Mouse (Mus musculus) heart, embryonic 11.5 days (tissue): Measurements from ENCODE around the gene Dnajb11. TPM values are rescaled to one million over a fixed set of nuclear protein-coding genes. Genes with fewer than 3 reads are reported as not detected.

Source experiments
- ATAC-seq: fragments of 200-750 bp; cut with Nextera tagmentation; replicated peaks from 2 replicates; pipeline ENCODE4 v1.8.0; 2017; ENCODE audit warnings: moderate library complexity; ENCODE audit not compliant: insufficient number of reproducible peaks, low FRiP score, low TSS enrichment
- H3K27ac ChIP-seq: fragments of 300-500 bp; sonication (generic); 2 replicates; pipeline ENCODE4 v1.5.1; 2014; ENCODE audit warnings: mild to moderate bottlenecking, low read depth, low read length
- H3K27me3 ChIP-seq: fragments of 300-500 bp; sonication (generic); 2 replicates; pipeline ENCODE4 v1.6.1; 2014; ENCODE audit warnings: mild to moderate bottlenecking, low read length, mixed read lengths; ENCODE audit not compliant: control insufficient read depth, insufficient read depth
- H3K36me3 ChIP-seq: fragments of 300-500 bp; sonication (generic); 2 replicates; pipeline ENCODE4 v1.6.1; 2014; ENCODE audit warnings: mild to moderate bottlenecking, low read length, moderate library complexity, mixed read lengths; ENCODE audit not compliant: control insufficient read depth, insufficient read depth
- H3K4me1 ChIP-seq: fragments of 300-500 bp; sonication (generic); 2 replicates; pipeline ENCODE4 v1.6.1; 2014; ENCODE audit warnings: low read length; ENCODE audit not compliant: control insufficient read depth, insufficient read depth
- H3K4me2 ChIP-seq: fragments of 300-500 bp; sonication (generic); 2 replicates; pipeline ENCODE4 v1.6.1; 2014; ENCODE audit warnings: mild to moderate bottlenecking, moderate library complexity
- H3K4me3 ChIP-seq: fragments of 300-500 bp; sonication (generic); 2 replicates; pipeline ENCODE4 v1.5.1; 2014; ENCODE audit warnings: low read depth, low read length
- H3K9ac ChIP-seq: fragments of 300-500 bp; sonication (generic); 2 replicates; pipeline ENCODE4 v1.6.1; 2014; ENCODE audit warnings: mild to moderate bottlenecking, low read depth, low read length, moderate library complexity
- H3K9me3 ChIP-seq: fragments of 300-500 bp; sonication (generic); replicated peaks from 2 replicates; pipeline ENCODE4 v1.6.1; 2016; ENCODE audit warnings: low read length; ENCODE audit not compliant: control insufficient read depth
- WGBS: fragments of 180-500 bp; shearing (Covaris S2); extraction: QIAGEN DNeasy Blood & Tissue Kit; methylation state at CpG from one replicate; pipeline ENCODE4 v1.1.7; 2014; ENCODE audit not compliant: insufficient replicate concordance; 5-methylcytosine and 5-hydroxymethylcytosine counted together
- polyA plus RNA-seq: library from polyadenylated mRNA; unstranded; fragments of >200 nt; fragmentation: Nextera tagmentation; extraction: Ambion mirVana; gene quantifications from 2 replicates; pipeline ENCODE4 v1.2.1, GENCODE M21; 2014

Dnajb11 gene
- 130 and 148 TPM in 2 replicates for polyA plus RNA-seq

DNA sequence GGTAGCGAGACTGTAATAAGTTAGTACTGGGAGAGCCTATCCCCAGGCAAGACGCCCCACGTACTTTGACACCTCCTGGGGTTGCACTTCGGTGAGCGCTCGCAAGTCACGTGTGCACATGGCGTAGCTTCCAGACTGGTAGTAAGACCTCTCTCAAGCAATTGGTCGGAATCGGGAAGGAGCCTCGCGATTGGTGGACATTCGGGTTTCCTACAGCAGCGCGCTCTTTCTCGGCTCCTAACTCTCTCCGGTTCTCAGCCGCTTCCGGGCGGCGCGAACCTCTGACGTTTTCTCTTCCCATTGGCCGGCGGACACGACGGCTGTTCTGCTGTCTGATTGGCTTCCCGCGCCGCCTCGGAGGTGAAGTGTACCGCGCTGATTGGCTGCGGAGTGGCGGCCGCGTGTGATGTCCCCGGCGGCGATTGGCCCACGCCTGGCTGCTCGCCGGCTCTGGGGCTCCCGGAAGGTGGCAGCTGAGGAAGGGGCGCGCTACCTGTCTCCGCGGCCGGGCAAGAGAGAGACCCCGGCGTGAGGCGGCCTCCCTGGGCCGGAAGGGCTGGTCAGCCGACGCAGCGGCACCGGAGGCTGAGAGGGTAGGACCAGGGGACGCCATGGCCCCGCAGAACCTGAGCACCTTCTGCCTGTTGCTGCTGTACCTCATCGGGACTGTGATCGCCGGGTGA, at the start of gene Dnajb11, which contains the start of gene Tbccd1:
Dnajb11 (plus strand) TSS at position 415 of the 683 bp plus-strand sequence.
Tbccd1 (minus strand) TSS at position 239 of the 683 bp plus-strand sequence.
- peak within 1 kb of the TSS; percentile 99 for H3K4me3 ChIP-seq
- peak within 1 kb of the TSS; percentile 83 for H3K4me2 ChIP-seq
- ATAC-seq, result peak; percentile 99
- H3K27ac ChIP-seq, result peak within 1 kb of the TSS; percentile 82
- WGBS, result under 1% methylated on average over 62 of the region's 62 CpGs
- peaks cover 7% of the 10 kb centered on the region for H3K4me1 ChIP-seq
- no peaks in the 10 kb centered on the region for H3K9me3 ChIP-seq
- peaks cover 3% of the 10 kb centered on the region; the same call in 1 of the 2 replicates for H3K36me3 ChIP-seq
- H3K27me3 ChIP-seq, result no peaks in the 10 kb centered on the region
- H3K9ac ChIP-seq, result peak within 1 kb of the TSS; percentile 96

DNA sequence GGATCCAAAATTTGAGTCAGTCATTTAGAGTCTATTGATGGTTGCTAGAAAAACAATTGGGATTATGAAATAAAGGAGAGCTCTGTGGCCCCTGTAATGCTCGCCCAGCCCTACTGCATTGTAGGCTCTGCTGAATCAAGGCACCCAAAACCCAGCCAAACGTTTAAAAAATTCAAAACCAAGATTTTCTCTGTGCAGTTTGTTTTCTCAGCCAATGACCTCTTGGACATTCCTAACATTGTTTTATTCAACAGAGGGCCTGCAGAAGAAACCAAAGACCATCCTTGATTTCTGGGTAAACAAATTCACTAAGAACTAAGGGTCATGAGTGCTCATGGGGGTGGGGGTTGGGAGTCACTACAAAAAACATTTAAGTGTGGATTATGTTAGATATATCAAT, 46.2 kb upstream of the Dnajb11 start, which contains the start of gene Crygs:
Crygs (minus strand) TSS at position 101 of the 400 bp plus-strand sequence.
- H3K27me3 ChIP-seq, result no peaks in the 10 kb centered on the region; the same call in 1 of the 2 replicates
- peaks cover 3% of the 10 kb centered on the region for H3K36me3 ChIP-seq
- ATAC-seq, result no peak
- H3K9me3 ChIP-seq, result no peaks in the 10 kb centered on the region
- no peak within 1 kb of the TSS for H3K4me2 ChIP-seq
- no peak within 1 kb of the TSS for H3K9ac ChIP-seq
- 76% methylated on average over 2 of the region's 2 CpGs for WGBS
- H3K27ac ChIP-seq, result no peak within 1 kb of the TSS
- no peaks in the 10 kb centered on the region for H3K4me1 ChIP-seq
- H3K4me3 ChIP-seq, result no peak within 1 kb of the TSS

DNA sequence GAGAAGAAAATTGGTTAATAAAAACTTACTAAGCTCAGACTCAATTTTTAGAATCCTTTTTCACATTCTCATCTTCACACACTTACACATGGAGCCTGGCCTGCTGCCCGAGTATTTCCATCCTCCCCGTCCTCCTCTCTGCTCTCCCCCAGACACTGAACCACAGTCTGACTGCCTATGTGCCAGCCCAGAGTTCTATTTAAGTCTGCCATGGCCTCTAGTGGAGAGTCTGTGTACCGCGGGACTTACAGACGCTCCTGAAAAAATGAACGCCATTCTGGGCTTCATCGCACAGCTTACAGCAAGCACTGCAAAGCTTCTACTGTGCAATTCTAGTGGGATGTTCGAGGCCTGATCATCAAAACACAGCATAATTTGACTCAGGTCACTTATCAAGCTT, 36.9 kb upstream of the Dnajb11 start:
- Histone ChIP-seq H3K4me1 (no peaks in the 10 kb centered on the region), H3K27me3 (no peaks in the 10 kb centered on the region), H3K27ac (no peak overlapping the region), H3K4me3 (no peak overlapping the region), H3K9ac (no peak overlapping the region), H3K36me3 (peaks cover 7% of the 10 kb centered on the region; the same call in 1 of the 2 replicates), H3K9me3 (no peaks in the 10 kb centered on the region), H3K4me2 (no peak overlapping the region)
- no peak for ATAC-seq
- 50% methylated on average over 8 of the region's 8 CpGs for WGBS

DNA sequence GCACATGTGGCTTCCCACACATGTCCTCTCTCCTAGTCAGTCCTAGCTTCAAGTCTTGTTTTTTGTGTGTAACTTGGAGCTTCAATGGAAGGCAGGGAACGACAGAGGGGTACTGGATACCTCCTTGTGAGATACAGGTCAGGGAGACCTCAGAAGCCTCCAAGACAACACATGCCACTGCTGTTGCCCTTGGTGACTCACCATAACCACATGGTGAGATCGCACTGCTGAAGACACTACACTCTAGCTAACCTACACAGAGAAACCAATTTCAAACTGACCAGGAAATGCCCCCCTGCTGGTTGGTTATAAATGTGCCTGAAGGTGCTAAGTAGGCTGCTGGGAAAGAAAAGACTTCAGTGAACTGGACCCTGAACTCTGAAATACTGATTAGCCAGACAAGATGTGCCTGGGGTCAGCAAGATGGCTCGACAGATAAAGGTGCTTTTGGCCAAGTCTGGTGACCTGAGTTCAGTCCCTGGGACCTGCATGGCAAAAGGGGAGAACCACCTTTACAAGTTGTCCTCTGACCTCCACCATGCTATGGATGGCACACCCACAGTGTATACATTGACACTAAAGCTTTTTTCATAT, 24.6 kb upstream of the Dnajb11 start:
- WGBS, result 92% methylated on average over 3 of the region's 3 CpGs
- Histone ChIP-seq H3K9me3 (no peaks in the 10 kb centered on the region), H3K27ac (no peak overlapping the region), H3K9ac (no peak overlapping the region), H3K4me1 (no peaks in the 10 kb centered on the region), H3K27me3 (no peaks in the 10 kb centered on the region), H3K4me2 (no peak overlapping the region), H3K36me3 (no peaks in the 10 kb centered on the region; the same call in 1 of the 2 replicates), H3K4me3 (no peak overlapping the region)
- ATAC-seq, result no peak

DNA sequence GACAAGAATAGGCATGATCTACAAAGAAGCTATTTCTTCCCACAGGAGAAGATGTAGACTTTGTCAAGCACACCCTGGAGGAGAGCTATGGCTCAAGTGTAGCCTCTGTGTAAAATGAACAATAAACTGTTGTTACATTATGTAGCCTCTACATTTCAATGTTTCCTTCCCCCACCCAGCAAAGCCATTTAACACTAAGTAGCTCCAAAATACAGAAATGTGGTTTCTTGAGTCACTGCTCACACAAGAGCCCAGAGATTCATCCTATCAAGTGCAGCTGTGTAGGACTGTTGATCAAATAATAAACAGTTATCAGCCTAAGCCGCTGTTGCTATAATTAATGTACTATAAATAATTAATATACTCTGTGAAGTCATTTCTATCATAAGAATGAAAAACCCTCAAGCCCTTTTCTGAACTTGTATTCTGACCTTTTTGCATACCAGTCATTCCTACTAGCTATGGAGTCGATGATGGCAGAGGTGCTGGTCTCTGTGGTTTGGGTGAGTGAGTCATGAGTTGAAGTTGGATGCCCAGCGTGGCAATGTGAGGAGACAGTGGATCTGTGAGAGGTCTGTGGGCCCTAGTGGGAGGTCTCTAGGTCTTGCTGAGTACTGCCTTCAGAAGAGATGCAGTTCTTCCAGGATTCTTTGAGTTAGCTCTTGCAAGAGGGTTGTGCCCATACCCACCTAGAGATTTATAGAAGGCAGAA, 18.3 kb upstream of the Dnajb11 start:
- Histone ChIP-seq H3K4me3 (no peak overlapping the region), H3K36me3 (peaks cover 6% of the 10 kb centered on the region; the same call in 1 of the 2 replicates), H3K27ac (no peak overlapping the region), H3K4me1 (no peaks in the 10 kb centered on the region; the same call in 1 of the 2 replicates), H3K27me3 (no peaks in the 10 kb centered on the region), H3K4me2 (no peak overlapping the region), H3K9ac (no peak overlapping the region), H3K9me3 (no peaks in the 10 kb centered on the region)
- WGBS, result 80% methylated on average over 3 of the region's 3 CpGs
- no peak for ATAC-seq

DNA sequence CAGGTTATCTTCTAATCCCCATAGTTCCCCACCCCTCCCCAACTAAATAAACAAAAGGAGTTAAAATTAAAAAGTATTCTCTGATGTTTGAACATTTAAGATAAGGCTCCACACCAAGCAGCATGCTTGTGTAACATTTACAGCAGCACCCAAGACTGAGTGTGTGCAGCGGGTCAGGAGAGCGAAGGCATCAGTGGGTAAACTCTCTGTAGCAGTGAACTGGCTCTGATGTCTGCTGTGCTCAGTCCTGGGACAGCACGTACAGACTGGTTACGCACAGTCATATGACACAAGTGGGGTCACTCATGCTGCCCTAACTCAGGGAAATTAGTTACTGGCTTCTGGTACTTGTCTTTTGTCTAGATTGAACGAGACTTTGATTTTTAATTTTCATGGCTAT, 14.8 kb upstream of the Dnajb11 start:
- H3K36me3 ChIP-seq, result peaks cover 6% of the 10 kb centered on the region; the same call in 1 of the 2 replicates
- H3K9ac ChIP-seq, result no peak overlapping the region
- 91% methylated on average over 5 of the region's 5 CpGs for WGBS

DNA sequence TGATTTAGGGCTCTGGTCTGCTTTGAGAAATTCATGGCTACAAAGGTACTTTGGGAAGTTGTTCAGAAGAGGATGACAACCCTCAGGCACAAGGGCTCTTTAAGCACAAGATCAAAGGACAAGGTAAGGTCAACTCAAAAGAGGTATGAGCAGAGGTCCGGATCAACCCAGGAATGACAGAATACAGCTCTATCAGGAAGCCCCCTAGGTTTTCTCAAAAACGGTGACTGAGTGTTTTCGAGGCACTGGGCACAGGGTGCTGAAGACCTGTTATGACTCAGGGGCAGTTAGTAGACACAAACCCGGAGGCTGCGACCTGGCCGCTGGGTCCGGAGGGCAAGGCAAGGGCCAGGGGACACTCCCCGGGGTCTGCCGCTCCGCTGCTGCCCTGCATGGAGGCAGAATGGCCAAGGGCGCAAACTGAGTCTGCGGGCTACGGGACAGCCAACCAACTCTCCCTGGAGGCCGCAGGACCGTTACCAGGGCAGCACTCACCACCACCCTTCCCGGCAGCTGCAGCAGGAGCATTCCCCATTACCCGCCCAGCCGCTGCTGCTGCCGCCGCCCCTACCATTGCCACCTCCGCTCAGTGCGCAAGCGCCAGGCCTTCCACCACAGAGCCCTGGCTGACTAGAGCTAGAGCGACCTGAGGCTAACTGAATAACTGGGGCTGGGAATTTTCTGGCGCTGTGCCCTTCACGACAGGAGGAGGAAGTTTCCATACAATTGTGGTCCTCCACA, 13.4 kb upstream of the Dnajb11 start:
- no peaks in the 10 kb centered on the region; the same call in 1 of the 2 replicates for H3K4me1 ChIP-seq
- peaks cover 3% of the 10 kb centered on the region; the same call in 1 of the 2 replicates for H3K36me3 ChIP-seq
- peak; percentile 83 for ATAC-seq
- peak overlapping the region; percentile 65 for H3K27ac ChIP-seq
- no peaks in the 10 kb centered on the region for H3K27me3 ChIP-seq
- peak overlapping the region; percentile 54 for H3K4me3 ChIP-seq
- peak overlapping the region; percentile 86 for H3K9ac ChIP-seq
- H3K9me3 ChIP-seq, result no peaks in the 10 kb centered on the region
- 4% methylated on average over 26 of the region's 26 CpGs for WGBS
- peak overlapping the region; percentile 79 for H3K4me2 ChIP-seq

More for the DNA sequence above, 14.8 kb upstream of the Dnajb11 start:
- Histone ChIP-seq H3K4me1 (no peaks in the 10 kb centered on the region; the same call in 1 of the 2 replicates), H3K27ac (no peak overlapping the region), H3K9me3 (no peaks in the 10 kb centered on the region), H3K4me2 (no peak overlapping the region), H3K4me3 (no peak overlapping the region), H3K27me3 (no peaks in the 10 kb centered on the region)
- ATAC-seq, result no peak

DNA sequence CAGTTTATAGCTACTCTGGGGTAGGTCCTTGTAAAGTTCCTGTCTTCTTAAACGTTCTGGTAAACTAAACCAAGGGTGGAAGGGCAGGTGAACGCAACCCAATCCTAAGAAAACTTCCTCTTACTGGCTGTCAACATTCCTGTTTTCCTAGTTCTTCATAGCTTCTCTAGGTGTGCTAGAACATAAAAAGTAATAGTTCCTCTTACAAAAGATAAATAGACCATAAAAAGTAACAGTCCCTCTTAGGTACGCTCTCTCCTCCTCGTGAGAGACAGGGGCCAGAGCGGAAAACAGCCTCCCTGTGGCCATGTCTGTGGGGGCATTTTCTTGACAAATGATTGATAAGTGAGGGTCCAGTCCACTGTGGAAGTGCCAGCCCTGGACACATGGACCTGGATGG, 12.8 kb upstream of the Dnajb11 start:
- ATAC-seq, result no peak
- Histone ChIP-seq H3K9ac (peak overlapping the region; percentile 86; the same call in 1 of the 2 replicates), H3K4me3 (peak overlapping the region; percentile 54), H3K27ac (no peak overlapping the region), H3K9me3 (no peaks in the 10 kb centered on the region), H3K36me3 (peaks cover 3% of the 10 kb centered on the region; the same call in 1 of the 2 replicates), H3K4me1 (no peaks in the 10 kb centered on the region; the same call in 1 of the 2 replicates), H3K27me3 (no peaks in the 10 kb centered on the region), H3K4me2 (peak overlapping the region; percentile 79)
- WGBS, result 75% methylated on average over 5 of the region's 5 CpGs
